Mouse (Mus musculus): ENCODE data around the gene Hnrnpf.

The Hnrnpf gene

DNA sequence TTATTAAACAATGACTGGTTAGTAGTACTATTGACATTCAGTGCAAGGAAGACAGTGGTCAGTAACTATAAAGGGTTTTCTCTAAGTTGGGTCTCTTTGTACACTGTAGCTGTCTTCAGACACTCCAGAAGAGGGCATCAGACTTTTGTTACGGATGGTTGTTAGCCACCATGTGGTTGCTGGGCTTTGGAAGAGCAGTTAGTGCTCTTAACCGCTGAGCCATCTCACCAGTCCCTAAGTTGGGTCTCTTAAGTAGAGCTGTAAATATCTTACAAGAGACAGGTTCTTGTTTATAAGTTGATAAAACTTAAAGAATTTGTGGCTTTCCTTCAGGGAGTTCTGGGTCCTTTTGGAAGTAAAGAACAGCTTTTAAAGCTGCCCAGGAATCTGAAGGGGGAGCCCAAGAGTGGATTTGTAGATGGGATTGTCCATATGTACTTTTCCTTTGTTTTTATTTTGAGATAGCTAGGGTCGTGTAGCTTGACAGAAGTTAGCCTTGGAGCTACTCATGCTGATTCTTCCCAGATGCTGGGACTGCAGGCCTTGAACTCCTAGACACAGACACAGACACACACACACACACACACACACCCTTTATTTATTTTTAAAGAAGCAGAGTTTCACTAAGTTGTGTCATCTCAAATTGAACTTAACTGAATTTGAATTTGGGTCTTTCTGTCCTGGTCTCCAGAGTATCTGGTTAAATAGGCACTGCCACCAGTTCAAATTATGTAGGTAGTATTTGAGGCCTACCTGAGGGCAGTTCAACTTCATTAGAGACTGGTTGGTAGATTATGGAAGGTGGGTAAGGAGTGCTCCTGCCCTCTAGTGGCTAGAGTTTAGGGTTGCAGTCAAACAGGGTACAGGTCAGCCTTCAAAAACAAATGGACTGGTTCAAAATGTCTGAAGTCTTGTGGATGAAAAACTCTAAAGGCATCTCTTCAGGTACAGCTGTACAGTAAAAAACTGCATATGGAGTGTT lies 20.8 kb downstream of the Hnrnpf start:
- DNase-seq (ENCODE audit: low spot score in 2 of 2) = no peak

DNA sequence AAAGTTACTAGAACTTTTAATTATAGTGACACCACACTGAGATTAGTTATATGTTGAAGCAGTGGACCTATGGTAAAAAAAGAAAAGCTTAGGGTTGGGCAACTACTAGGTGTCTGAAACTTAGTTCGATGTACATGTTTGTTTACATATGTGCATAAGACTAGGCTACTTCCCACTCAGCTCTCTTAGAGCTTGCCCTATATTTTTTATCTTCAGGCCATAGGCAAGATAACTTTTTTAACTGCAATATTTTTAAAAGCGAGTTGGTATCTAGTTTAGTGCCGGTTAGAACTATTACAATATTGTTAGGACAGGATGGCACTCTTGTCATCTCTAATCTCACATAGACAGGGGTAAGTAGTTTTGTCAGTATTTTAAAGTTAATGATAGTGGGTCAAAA lies 21.9 kb downstream of the Hnrnpf start:
- no peak for DNase-seq (ENCODE audit: low spot score in 2 of 2)

GRCm38 (mm10) chr6:117926871-117927491 lies 26.9 kb downstream of the Hnrnpf start:
- no peak for DNase-seq (ENCODE audit: low spot score in 2 of 2)

DNA sequence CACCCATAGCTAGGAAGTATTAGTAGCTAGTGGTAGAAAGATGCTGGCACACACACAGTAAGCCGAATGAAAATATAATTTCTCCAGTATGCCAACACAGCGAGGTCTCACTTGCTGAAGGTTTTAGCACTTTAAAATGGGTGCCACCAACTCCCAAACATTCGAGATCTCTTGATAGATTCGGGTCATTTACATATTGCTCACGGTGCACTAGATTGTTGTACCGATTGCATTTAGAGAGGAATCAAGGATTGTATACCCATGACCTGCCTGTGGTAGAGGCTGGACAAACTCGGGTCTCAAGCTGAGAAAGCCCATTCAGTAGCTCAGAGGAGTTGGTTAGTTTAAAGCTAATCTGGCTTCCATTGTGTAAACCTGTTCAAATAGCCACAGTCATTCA lies 27.8 kb downstream of the Hnrnpf start:
- no peak for DNase-seq (ENCODE audit: low spot score in 2 of 2)

GRCm38 (mm10) chr6:117928746-117929145 lies 28.6 kb downstream of the Hnrnpf start:
- DNase-seq (ENCODE audit: low spot score in 2 of 2) = no peak

DNA sequence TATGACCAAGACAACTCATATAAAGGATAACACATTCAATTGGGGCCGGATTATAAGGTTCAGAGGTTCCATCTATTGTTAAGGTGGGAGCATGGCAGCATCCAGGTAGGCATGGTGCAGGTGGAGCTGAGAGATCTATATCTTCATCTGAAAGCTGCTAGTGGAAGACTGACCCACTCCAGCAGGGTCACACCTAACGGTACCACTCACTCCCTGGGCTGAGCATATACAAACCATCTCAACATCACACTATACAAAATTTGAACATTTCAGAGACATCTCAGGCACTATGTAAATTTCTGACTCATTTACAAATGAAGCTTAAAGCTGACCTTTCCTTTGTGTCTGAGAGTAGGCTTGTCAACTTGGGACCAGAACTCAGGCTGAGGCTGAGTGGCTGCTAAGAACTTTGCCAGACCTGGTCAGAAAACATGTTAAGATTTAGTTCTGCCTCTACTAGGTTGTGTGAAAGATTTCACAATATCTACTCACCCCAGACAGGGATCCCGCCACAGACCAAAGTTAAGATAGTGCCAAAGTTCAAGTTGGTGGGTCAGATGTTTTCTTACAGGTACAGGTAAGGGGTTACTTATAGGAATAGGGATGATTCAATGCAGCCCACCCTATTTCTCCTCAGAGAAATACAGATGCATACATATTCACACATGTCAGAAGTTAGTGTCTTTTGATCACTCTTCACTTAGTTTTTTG lies 30.0 kb downstream of the Hnrnpf start:
- no peak for DNase-seq (ENCODE audit: low spot score in 2 of 2)

- no peak for DNase-seq (ENCODE audit: low spot score in 2 of 2)
These were observed 32.4 kb downstream of the Hnrnpf start for GRCm38 (mm10) chr6:117932325-117933051.

GRCm38 (mm10) chr6:117934301-117934700 lies 34.2 kb downstream of the Hnrnpf start:
- DNase-seq (ENCODE audit: low spot score in 2 of 2) = no peak

DNA sequence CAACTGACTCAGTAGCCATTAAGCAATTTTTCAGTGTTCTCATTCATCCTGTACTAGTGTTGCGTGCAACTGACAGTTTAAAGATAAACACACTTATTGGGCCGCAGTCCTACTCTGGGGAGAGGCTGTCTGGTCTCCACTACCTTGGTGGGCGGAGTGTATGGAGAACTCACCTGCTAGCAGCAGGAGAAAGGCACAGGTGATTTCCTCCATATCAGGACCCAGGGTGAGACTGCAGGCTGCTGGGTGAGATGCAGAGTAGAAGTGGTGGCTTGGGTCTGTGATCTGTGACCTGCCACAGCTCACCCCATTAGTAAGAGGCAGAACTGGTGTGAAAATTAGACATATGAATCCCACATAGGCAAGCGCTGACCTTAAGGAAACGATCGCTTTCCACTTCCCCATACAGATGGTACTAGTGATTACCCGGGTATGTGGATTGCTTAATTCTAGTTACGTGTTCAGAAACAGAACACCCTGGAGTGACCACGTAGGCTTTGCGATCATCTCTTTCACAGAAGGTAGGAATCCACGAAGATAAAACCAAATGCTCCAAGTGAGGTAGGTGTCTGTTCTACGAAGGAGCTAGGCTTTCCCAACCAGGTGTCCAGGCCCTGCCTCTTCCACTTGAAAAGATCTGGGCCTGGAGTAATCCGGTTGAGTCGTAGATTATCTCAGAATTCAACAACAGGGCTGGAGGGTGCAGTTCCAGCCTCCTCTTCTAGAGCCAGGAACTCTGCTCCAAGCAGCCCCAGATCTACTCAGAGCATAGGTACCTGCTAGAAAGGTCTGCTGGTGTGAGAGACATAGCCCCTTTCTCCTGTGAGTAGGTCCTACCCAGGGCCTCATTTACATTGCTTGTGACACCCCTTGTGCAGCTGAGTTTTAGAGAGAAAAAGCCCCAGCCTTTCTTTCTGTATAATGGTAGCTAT lies 35.8 kb downstream of the Hnrnpf start:
- DNase-seq (ENCODE audit: low spot score in 2 of 2) = no peak

DNA sequence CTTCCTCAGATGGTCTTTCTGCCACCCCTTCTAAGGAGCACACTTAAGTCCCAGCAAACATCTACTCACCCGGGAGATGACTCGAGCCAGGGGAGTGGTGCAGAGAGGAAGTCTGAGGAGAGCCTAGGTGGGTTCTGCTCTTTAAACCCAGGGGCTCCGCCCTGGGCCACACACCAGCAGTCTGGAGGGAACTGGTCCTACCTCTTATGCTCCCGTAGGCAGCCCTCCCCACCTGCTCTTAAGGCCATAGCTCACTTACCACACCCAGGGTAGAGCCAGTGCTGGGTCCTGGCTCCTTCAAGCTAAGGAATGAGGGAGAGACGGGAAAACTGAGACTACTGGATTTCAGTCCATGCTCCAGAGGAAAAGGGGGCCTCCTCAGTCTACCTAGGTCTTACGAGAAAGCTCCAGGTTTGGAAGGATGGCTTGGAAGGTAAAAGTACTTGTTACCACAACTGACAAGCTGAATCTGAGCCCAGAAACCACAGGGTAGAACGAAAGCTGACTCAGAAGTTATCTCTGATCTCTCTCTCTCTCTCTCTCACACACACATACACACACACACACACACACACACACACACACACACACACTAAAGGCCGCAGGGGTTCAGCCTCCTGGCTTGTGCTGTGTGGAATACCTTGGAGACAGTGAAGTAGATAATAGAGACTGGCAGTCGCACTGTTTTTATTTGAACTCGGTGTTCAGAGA lies 37.3 kb downstream of the Hnrnpf start, which contains the start of gene Fxyd4:
TSS of gene Fxyd4 (minus strand) at position 471 of the 711 bp plus-strand sequence.
- no peak for DNase-seq (ENCODE audit: low spot score in 2 of 2)

GRCm38 (mm10) chr6:117938951-117939350 lies 38.8 kb downstream of the Hnrnpf start:
- DNase-seq (ENCODE audit: low spot score in 2 of 2) = no peak

- DNase-seq (ENCODE audit: low spot score in 2 of 2) = no peak
These were observed 42.6 kb downstream of the Hnrnpf start for GRCm38 (mm10) chr6:117942769-117943168.

DNA sequence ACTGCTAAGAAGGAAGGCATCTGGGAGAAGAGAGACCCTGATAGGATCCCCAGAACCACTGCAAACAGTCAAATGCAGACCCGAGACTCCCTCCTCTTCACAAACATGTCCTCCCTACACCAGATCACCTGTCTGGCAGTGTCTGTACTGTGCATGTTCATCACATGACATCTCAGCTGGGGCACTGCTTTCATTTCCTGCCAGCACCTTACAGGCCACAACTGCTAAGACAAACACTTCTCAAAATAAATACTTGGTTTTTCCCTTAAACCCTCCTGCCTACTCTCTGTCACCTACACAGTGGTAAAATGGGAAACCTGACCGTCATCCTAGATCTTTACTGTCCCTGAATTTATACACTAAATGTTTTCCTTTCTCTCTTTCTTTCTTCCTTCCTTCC lies 43.8 kb downstream of the Hnrnpf start:
- DNase-seq (ENCODE audit: low spot score in 2 of 2) = no peak

- DNase-seq (ENCODE audit: low spot score in 2 of 2) = no peak
These were observed 52.2 kb downstream of the Hnrnpf start for GRCm38 (mm10) chr6:117952330-117952729.

- DNase-seq (ENCODE audit: low spot score in 2 of 2) = no peak
These were observed 56.0 kb downstream of the Hnrnpf start for GRCm38 (mm10) chr6:117956161-117956560.

DNA sequence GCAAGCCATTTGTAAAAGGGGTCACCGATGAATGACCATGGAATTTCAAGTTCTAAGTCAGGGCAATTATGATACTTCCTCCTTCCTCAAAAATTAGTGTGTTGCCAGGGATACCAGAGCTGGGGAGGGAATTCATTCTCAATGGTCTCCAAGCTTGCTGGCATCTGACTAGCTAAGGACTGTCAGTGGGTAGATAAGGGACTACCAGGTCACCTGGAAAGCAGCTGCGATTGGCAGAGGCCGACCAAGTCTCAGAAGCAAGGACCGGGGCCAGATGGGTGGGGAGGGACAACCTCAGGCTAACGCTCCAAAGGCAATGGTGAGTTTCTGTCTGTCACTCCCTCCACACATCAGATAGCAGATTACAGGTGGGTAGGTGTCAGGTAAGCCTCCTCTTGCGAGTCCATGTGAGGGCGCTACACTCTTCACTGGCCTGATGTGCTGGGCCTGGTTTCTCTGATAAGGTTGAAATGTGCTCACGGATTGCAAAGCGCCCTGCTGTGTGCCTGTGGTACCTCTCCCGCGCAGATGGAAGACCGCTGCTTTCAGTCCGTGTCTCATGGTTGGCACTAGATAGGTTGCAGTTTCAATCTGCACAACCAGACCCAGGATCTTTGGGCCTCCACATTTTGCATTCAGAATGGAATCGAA lies 56.9 kb downstream of the Hnrnpf start:
- DNase-seq (ENCODE audit: low spot score in 2 of 2) = no peak

GRCm38 (mm10) chr6:117963201-117963600 lies 63.1 kb downstream of the Hnrnpf start:
- DNase-seq (ENCODE audit: low spot score in 2 of 2) = no peak

GRCm38 (mm10) chr6:117966729-117967128 lies 66.6 kb downstream of the Hnrnpf start:
- DNase-seq (ENCODE audit: low spot score in 2 of 2) = no peak
